Mouse (Mus musculus): ENCODE results near the gene Cldn20.

- TF ChIP-seq GATA1 (IDR thresholded peaks at IDR 0.05; ENCODE audit: borderline replicate concordance, low read length) (no peak), FLI1 (IDR thresholded peaks at IDR 0.05; ENCODE audit: low read length) (no peak)
Observed at GRCm38 (mm10) chr17:3541033-3541432, 8.7 kb downstream of the Cldn20 start.
